Mouse (Mus musculus) C2C12 (cell line): ENCODE data around the gene Nfxl1.

Source experiments
- CEBPB ChIP-seq: IDR thresholded peaks from one replicate; pipeline ENCODE4 v1.6.1; 2011; ENCODE audit warnings: low read depth, mild to moderate bottlenecking, control low read depth, moderate library complexity
- CTCF ChIP-seq: IDR thresholded peaks from one replicate; pipeline ENCODE4 v1.5.1; 2011; ENCODE audit not compliant: control insufficient read depth, insufficient read depth, insufficient read length
- FOSL1 ChIP-seq: IDR thresholded peaks from one replicate; pipeline ENCODE4 v1.8.0; 2011; ENCODE audit warnings: mild to moderate bottlenecking, low read length; ENCODE audit not compliant: poor library complexity, insufficient read depth, severe bottlenecking
- MAX ChIP-seq: IDR thresholded peaks from one replicate; pipeline ENCODE4 v1.6.1; 2011; ENCODE audit warnings: mild to moderate bottlenecking, control low read depth
- MYOD1 ChIP-seq: IDR thresholded peaks from one replicate; pipeline ENCODE4 v1.6.1; 2011; ENCODE audit warnings: low read depth; ENCODE audit not compliant: control insufficient read depth, insufficient read length
- MYOG ChIP-seq: IDR thresholded peaks from one replicate; pipeline ENCODE4 v1.6.1; 2011; ENCODE audit not compliant: control insufficient read depth, insufficient read length; ENCODE audit errors: extremely low read depth
- USF1 ChIP-seq: IDR thresholded peaks from one replicate; pipeline ENCODE4 v1.6.1; 2011; ENCODE audit warnings: low read depth, mild to moderate bottlenecking, control low read depth, moderate library complexity

DNA sequence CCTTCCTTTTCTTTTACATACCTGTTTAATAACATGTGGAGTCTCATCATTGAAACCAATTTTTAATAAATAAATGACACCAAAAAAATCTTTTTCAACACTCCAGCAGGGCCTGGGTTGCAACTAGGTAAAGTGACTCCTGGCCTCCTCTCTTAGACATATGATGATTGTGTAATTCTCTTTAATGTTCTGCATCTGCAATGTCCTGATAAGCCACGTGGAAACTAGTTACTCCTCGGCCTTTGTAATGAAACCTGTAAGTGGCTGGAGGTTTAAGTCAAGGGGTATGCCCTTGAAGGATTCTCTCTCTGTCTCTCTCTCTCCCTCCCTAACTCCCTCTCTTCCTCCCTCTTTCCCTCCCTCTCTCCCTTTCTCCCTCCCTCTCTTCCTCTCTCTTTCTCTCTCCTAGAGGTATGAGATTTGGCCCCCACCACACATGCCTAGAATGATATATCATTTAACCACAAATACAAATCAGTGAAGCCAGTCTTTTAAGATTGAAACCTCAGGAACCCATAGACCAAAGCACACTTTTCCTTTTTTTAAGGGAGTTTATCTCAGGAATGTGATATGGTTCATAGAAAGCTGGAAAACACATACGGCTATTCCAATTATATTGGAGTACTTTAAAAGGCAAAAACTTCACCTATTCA is 1.6 kb upstream of the Nfxl1 start:
- TF ChIP-seq CTCF (no peak), MYOD1 (no peak), MYOG (no peak), USF1 (no peak), MAX (no peak), CEBPB (no peak), FOSL1 (no peak)
